Mouse (Mus musculus) liver, adult 2 months (tissue): ENCODE results near the gene Hbb-bs. TPM values are rescaled to one million over a fixed set of nuclear protein-coding genes. Genes with fewer than 3 reads are reported as not detected.
"Not testable (repeated sequence)": the region's sequence is repeated elsewhere in the genome, so short reads cannot be mapped to it uniquely, and the experiment has no call there.

Source experiments
- DNase-seq: peaks from one replicate; pipeline ENCODE4 v3.0.0-alpha.2; 2011; ENCODE audit warnings: low read depth, low spot score; ENCODE audit errors: extremely low read depth
- H3K27ac ChIP-seq: fragments of 200-500 bp; replicated peaks from 2 replicates; pipeline ENCODE4 v1.5.1; 2012; ENCODE audit warnings: low read depth, mild to moderate bottlenecking, control low read depth, inconsistent platforms, low read length; ENCODE audit not compliant: insufficient read depth
- H3K27me3 ChIP-seq: fragments of 200-500 bp; 2 replicates; pipeline ENCODE4 v1.6.1; 2012; ENCODE audit warnings: mild to moderate bottlenecking, moderate library complexity, low read length, inconsistent platforms; ENCODE audit not compliant: control insufficient read depth, insufficient read depth
- H3K36me3 ChIP-seq: fragments of 200-500 bp; 2 replicates; pipeline ENCODE4 v1.6.1; 2012; ENCODE audit warnings: low read length, inconsistent platforms; ENCODE audit not compliant: control insufficient read depth, insufficient read depth
- H3K4me1 ChIP-seq: fragments of 200-500 bp; 2 replicates; pipeline ENCODE4 v1.6.1; 2011; ENCODE audit warnings: low read length; ENCODE audit not compliant: control insufficient read depth, insufficient read depth
- H3K4me3 ChIP-seq: fragments of 200-500 bp; 2 replicates; pipeline ENCODE4 v1.5.1; 2011; ENCODE audit warnings: low read depth, mild to moderate bottlenecking, control low read depth, low read length, moderate library complexity; ENCODE audit not compliant: insufficient read depth
- H3K79me2 ChIP-seq: fragments of 200-500 bp; 2 replicates; pipeline ENCODE4 v1.6.1; 2012; ENCODE audit warnings: inconsistent platforms, mild to moderate bottlenecking, low read length, moderate library complexity; ENCODE audit not compliant: control insufficient read depth, insufficient read depth
- H3K9ac ChIP-seq: fragments of 200-500 bp; 2 replicates; pipeline ENCODE4 v1.6.1; 2012; ENCODE audit warnings: low read depth, mild to moderate bottlenecking, control low read depth, inconsistent platforms, low read length
- CTCF ChIP-seq: fragments of 200-500 bp; IDR thresholded peaks from 2 replicates; pipeline ENCODE4 v1.5.1; 2011; ENCODE audit warnings: low read depth, low read length, control low read depth
- POLR2A ChIP-seq: fragments of 200-500 bp; IDR thresholded peaks from 2 replicates; pipeline ENCODE4 v1.6.1; 2011; ENCODE audit warnings: low read length, control low read depth; ENCODE audit not compliant: insufficient read depth; ENCODE audit errors: extremely low read depth
- WGBS: fragments of 180-500 bp; shearing (Covaris S2); methylation state at CpG from one replicate; pipeline ENCODE4 v1.1.7; 2018; 5-methylcytosine and 5-hydroxymethylcytosine counted together
- polyA plus RNA-seq: library from polyadenylated mRNA; depleted of rRNA; stranded (reverse); fragments of >200 nt; gene quantifications from 2 replicates; pipeline ENCODE4 v1.2.3, GENCODE M21; 2012
- total RNA-seq: library from RNA; depleted of rRNA; stranded (reverse); fragments of >200 nt; gene quantifications from 2 replicates; pipeline ENCODE4 v1.2.3, GENCODE M21; 2014

Gene Hbb-bs
- total and polyA plus RNA-seq, 2 experiments, result 760 to 848 TPM

DNA sequence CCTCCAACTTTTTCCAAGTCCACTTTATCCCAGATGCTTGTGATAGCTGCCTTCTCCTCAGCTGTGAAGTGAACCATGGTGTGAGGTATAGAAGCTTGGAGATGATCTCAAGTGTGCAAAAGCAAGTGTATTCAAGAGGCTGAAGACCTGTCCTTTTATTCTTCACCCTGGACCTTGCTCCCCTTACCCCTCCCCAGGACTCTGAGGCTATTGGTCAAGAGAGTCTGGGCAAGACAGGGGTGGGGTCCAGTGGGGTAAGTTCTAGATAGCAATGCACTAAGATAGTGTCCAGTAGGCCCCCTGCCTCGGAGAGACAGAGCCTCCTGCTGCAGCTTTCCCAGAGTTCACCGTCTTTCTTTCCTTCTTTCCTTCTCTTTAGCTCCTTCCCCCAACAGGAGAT lies 15.1 kb upstream of the Hbb-bs start, which contains the start of gene Hbb-bh1:
Hbb-bh1 (minus strand) TSS at position 131 of the 400 bp plus-strand sequence.
- H3K4me1 ChIP-seq, result no peaks in the 10 kb centered on the region
- H3K9ac ChIP-seq, result no peak within 1 kb of the TSS
- no peak for TF ChIP-seq CTCF
- TF ChIP-seq POLR2A, result no peak
- H3K27ac ChIP-seq, result no peak within 1 kb of the TSS
- no peaks in the 10 kb centered on the region for H3K36me3 ChIP-seq
- no peaks in the 10 kb centered on the region for H3K79me2 ChIP-seq
- no peaks in the 10 kb centered on the region for H3K27me3 ChIP-seq
- DNase-seq, result no peak
- no peak within 1 kb of the TSS for H3K4me3 ChIP-seq
- 80% methylated on average over 2 of the region's 2 CpGs for WGBS

DNA sequence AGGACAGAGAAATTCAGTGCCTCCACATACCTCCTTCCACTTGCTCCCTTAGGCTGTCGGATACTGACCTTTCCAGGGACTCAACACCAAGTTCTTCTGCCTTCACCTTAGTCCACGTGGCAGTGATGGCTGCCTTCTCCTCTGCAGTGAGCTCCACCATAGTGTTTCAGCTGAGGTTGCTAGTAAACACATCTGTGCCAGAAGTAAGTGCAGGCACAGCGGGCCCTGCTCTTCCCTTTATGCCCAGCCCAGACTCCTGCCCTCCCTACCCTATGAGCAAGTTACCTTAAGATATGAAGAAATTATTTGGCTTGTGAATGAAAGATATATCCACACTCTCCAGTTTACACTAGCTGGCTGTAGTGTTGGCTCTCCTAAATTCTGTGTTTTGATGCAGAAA lies 12.4 kb upstream of the Hbb-bs start, which contains the start of gene Hbb-bh2:
Hbb-bh2 (minus strand) TSS at position 253 of the 400 bp plus-strand sequence.
- Histone ChIP-seq H3K4me1 (no peaks in the 10 kb centered on the region), H3K4me3 (no peak within 1 kb of the TSS), H3K9ac (no peak within 1 kb of the TSS), H3K79me2 (no peaks in the 10 kb centered on the region), H3K27me3 (no peaks in the 10 kb centered on the region), H3K36me3 (no peaks in the 10 kb centered on the region), H3K27ac (no peak within 1 kb of the TSS)
- DNase-seq, result no peak
- TF ChIP-seq CTCF (no peak), POLR2A (no peak)
- 58% methylated on average over 3 of the region's 3 CpGs for WGBS

DNA sequence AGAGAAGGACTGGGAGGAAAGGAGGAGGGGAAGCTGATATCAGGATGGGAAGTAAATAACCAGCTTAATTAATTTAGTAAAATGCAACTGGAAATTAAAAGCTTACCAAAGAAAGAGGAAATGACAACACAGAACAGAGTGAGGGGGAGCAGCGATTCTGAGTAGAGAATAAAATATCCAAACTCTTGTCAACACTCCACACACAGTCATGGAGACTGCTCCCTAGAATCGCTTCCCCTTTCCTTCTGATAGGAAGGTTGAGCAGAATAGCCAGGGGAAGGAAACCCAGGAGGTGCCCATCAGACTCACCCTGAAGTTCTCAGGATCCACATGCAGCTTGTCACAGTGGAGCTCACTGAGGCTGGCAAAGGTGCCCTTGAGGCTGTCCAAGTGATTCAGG lies 757 bp downstream of the Hbb-bs start:
- WGBS, result no CpG with 5 or more reads among the region's 2 CpGs

DNA sequence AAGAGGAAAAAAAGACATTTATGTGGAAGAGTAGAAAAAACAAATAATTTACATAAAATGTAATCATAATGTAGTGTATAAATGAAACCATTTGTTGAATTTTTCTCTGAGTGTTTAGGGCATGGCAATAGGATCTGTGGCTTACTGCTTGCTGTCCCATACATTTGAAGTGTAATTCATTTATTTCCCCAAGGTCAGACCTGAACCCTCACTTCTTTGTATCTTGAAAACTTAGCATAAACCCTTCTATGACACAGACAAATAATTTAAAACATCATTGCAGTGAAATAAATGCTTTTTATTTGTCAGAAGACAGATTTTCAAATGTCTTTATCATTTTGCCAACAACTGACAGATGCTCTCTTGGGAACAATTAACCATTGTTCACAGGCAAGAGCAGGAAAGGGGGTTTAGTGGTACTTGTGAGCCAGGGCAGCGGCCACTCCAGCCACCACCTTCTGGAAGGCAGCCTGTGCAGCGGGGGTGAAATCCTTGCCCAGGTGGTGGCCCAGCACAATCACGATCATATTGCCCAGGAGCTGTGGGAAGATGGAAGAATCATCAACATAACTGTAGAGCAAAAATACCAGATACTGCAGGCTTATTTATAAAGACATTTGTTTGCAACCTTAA lies 1.5 kb downstream of the Hbb-bs start:
- TF ChIP-seq CTCF, result no peak
- no peak for TF ChIP-seq POLR2A
- no peaks in the 10 kb centered on the region for H3K36me3 ChIP-seq
- no peak overlapping the region for H3K27ac ChIP-seq
- H3K4me3 ChIP-seq, result no peak overlapping the region
- no peak for DNase-seq
- H3K4me1 ChIP-seq, result no peaks in the 10 kb centered on the region
- 67% methylated on average over 3 of the region's 3 CpGs for WGBS
- H3K79me2 ChIP-seq, result no peaks in the 10 kb centered on the region
- H3K9ac ChIP-seq, result no peak overlapping the region
- H3K27me3 ChIP-seq, result no peaks in the 10 kb centered on the region

More for the DNA sequence above, 757 bp downstream of the Hbb-bs start:
- not testable (repeated sequence) for H3K27ac ChIP-seq, H3K4me3 ChIP-seq, H3K4me1 ChIP-seq, H3K36me3 ChIP-seq, H3K79me2 ChIP-seq, H3K27me3 ChIP-seq, DNase-seq, H3K9ac ChIP-seq

DNA sequence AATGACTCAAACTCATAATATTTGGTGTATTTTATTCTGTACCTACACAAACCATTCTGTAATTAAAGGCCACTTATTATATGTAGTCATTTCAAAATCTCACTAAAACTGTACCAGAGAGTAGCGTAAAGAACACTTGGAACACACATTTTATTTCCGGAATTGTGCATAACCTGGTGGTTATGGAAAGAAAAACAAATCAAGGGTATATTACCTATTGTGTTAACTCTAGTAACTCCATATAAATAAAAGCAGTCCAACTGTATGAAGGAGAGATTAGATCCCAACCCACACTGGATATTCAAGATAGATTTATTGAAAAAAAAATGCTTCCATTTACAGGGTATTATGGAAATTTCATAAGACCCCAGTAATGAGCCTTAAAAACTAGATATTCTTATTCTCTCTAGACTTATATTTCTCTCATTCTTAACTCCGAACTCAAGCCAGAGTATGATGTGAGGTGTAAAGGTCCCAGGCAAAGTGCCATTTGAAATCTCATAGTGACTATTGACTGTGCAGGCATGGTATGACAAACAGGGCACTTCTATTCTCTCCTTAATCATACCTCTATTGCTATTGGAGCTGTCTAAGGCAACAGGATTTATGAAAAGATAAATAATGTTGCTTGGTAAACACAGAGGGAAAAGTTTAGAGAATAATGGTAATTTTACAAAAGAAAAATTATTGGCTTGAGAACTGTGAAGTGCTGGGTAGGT lies 2.2 kb downstream of the Hbb-bs start:
- H3K9ac ChIP-seq, result no peak overlapping the region
- no peaks in the 10 kb centered on the region for H3K79me2 ChIP-seq
- no peak for DNase-seq
- whole genome bisulfite sequencing, result 90% methylated on average over 3 of the region's 3 CpGs
- no peaks in the 10 kb centered on the region for H3K4me1 ChIP-seq
- H3K36me3 ChIP-seq, result no peaks in the 10 kb centered on the region
- TF ChIP-seq POLR2A (no peak), CTCF (no peak)
- H3K27me3 ChIP-seq, result no peaks in the 10 kb centered on the region
- H3K4me3 ChIP-seq, result no peak overlapping the region
- no peak overlapping the region for H3K27ac ChIP-seq

DNA sequence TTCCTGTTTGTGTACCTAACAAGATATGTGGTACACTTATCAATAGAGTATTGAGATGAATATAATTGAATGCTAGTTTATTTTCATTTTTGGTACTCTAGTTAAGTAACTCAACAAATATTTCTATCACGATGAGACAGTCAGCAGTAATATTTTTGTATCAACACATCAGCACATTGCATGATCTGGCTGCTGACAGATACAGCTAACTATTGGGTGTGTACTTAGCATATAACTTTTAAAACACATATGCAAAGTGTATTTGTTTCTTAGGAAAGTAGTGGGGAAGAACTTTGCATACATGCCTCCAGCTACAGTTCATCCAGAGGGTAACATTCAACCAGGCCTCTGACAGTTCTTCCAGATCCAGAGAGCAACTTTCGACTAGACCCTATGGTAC lies 3.3 kb downstream of the Hbb-bs start:
- Histone ChIP-seq H3K79me2 (no peaks in the 10 kb centered on the region), H3K4me3 (no peak overlapping the region), H3K4me1 (no peaks in the 10 kb centered on the region), H3K27me3 (no peaks in the 10 kb centered on the region), H3K9ac (no peak overlapping the region), H3K27ac (no peak overlapping the region), H3K36me3 (no peaks in the 10 kb centered on the region)
- no peak for DNase-seq
- TF ChIP-seq POLR2A (no peak), CTCF (no peak)
- WGBS, result 68% methylated on average over 2 of the region's 2 CpGs

DNA sequence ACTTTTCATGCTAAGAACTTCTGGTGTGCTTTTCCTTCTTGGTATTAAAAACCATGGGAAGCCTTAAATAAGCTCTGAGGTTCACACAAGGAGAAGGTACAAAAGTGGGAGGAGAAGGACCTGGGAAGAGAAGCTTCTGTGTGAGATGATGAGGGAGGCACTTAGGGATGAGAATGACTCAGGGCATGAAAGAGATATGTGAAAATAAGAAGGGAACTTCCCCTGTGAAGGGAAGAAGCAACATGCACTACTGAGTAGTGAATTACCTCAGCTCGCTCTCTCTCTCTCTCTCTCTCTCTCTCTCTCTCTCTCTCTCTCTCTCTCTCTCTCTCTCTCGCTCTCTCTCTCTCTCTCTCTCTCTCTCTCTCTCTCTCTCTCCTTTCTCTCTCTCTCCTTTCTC lies 12.8 kb downstream of the Hbb-bs start:
- WGBS, result 35% methylated on average over 2 of the region's 2 CpGs
- H3K27ac ChIP-seq, DNase-seq: not testable (repeated sequence)

More for the DNA sequence above, 12.8 kb downstream of the Hbb-bs start:
- H3K4me1 ChIP-seq, H3K79me2 ChIP-seq, H3K36me3 ChIP-seq, H3K4me3 ChIP-seq, H3K9ac ChIP-seq, H3K27me3 ChIP-seq: not testable (repeated sequence)
